23 mouse cellular contexts compared by ENCODE assay signal in genomic region chr1:187015673-187016072, GRCm38 (mm10). TPM values are rescaled to one million over a fixed set of nuclear protein-coding genes. Genes with fewer than 3 reads are reported as not detected.
A peak's percentile ranks its signal among the peaks of the same experiment; 100 is the strongest.
DNase-seq lines count a peak whose midpoint lies in the region; ATAC-seq and TF ChIP-seq lines count a peak whose summit lies in the region.
"Had no signal": no experiment of that assay in that cellular context is flagged by ENCODE, and none has a peak within 500 bp of the region (broad histone marks: within the 10 kb centered on the region; RNA-seq: fewer than 3 reads in every experiment).

No protein-coding gene starts in this region.

- TF ChIP-seq CTCF in C2C12 (IDR thresholded peaks at IDR 0.05; ENCODE audit: control insufficient read depth, insufficient read depth, insufficient read length), result no peak

- no peaks in the 10 kb centered on the region for H3K4me1 ChIP-seq in heart, embryonic 10.5 days
- no peaks in the 10 kb centered on the region for H3K4me1 ChIP-seq in embryonic facial prominence, embryonic 11.5 days (ENCODE audit: control insufficient read depth, insufficient read depth, low read length)
- H3K4me1 ChIP-seq: heart, embryonic 12.5 days; hindbrain, embryonic 15.5 days had no signal

- no peak overlapping the region for H3K27ac ChIP-seq in heart, embryonic 10.5 days
- no peak overlapping the region for H3K27ac ChIP-seq in embryonic facial prominence, embryonic 11.5 days (replicated peaks; ENCODE audit: low read depth, low read length)
- H3K27ac ChIP-seq: embryonic facial prominence, embryonic 15.5 days; forebrain, embryonic 10.5 days; heart, adult 2 months; hindbrain, embryonic 15.5 days had no signal

- no peak for ATAC-seq in embryonic facial prominence, embryonic 11.5 days (replicated peaks; ENCODE audit: insufficient number of reproducible peaks, low FRiP score, low TSS enrichment, low read depth)
- ATAC-seq: forebrain, embryonic 14.5 days; intestine, embryonic 16.5 days had no signal

- H3ac ChIP-seq in C2C12 (ENCODE audit: control insufficient read depth, insufficient read length, low read depth), result no peak overlapping the region

- H3K27me3 ChIP-seq in heart, embryonic 10.5 days (ENCODE audit: insufficient read depth, poor library complexity, severe bottlenecking), result no peaks in the 10 kb centered on the region
- H3K27me3 ChIP-seq in C2C12 (ENCODE audit: control insufficient read depth, insufficient read depth, insufficient read length), result no peaks in the 10 kb centered on the region
- no peaks in the 10 kb centered on the region for H3K27me3 ChIP-seq in embryonic facial prominence, embryonic 11.5 days (ENCODE audit: control insufficient read depth, insufficient read depth, low read length)
- H3K27me3 ChIP-seq: embryonic facial prominence, embryonic 15.5 days; heart, embryonic 12.5 days; hindbrain, embryonic 15.5 days had no signal

- DNase-seq in heart, embryonic 10.5 days (ENCODE audit: low spot score), result peak; percentile 47
- no peak for DNase-seq in heart, adult 18-20 months
- DNase-seq in embryonic facial prominence, embryonic 11.5 days (ENCODE audit: low spot score), result peak; percentile 26
- no peak for DNase-seq in urinary bladder, postnatal 10 days (ENCODE audit: low spot score)
- no peak for DNase-seq in right cerebral cortex, postnatal 14 days
- DNase-seq: adrenal gland, postnatal 10 days; B cell, adult 2 months; cerebellum, adult 11-12 months; cerebellum, adult 9-10 months; cerebellum, postnatal 25 days; gastrocnemius, postnatal 36 days; heart, adult 2 months; heart, postnatal 36 days had no signal

- WGBS in heart, embryonic 10.5 days, result 71% methylated on average over 1 of the region's 1 CpGs
- WGBS in embryonic facial prominence, embryonic 11.5 days, result 45% methylated on average over 1 of the region's 1 CpGs

- H3K79me2 ChIP-seq in C2C12 (ENCODE audit: control insufficient read depth, insufficient read depth), result no peaks in the 10 kb centered on the region

- no peaks in the 10 kb centered on the region for H3K79me3 ChIP-seq in C2C12 (ENCODE audit: low read depth)

- H3K9me3 ChIP-seq in heart, embryonic 10.5 days, result no peaks in the 10 kb centered on the region
- no peaks in the 10 kb centered on the region for H3K9me3 ChIP-seq in embryonic facial prominence, embryonic 11.5 days (replicated peaks; ENCODE audit: control insufficient read depth, low read length)
- H3K9me3 ChIP-seq: embryonic facial prominence, embryonic 15.5 days; forebrain, embryonic 10.5 days; heart, embryonic 12.5 days; hindbrain, embryonic 15.5 days had no signal

- no peak overlapping the region for H3K4me2 ChIP-seq in embryonic facial prominence, embryonic 11.5 days (ENCODE audit: low read depth, low read length)
- H3K4me2 ChIP-seq: embryonic facial prominence, embryonic 15.5 days; heart, embryonic 12.5 days; hindbrain, embryonic 15.5 days had no signal

- no peak overlapping the region for H3K9ac ChIP-seq in embryonic facial prominence, embryonic 11.5 days (replicated peaks; ENCODE audit: low read length)
- H3K9ac ChIP-seq: embryonic facial prominence, embryonic 15.5 days; heart, embryonic 12.5 days; hindbrain, embryonic 15.5 days had no signal

- no peaks in the 10 kb centered on the region for H3K36me3 ChIP-seq in heart, embryonic 10.5 days
- no peaks in the 10 kb centered on the region for H3K36me3 ChIP-seq in C2C12 (ENCODE audit: control insufficient read depth, insufficient read depth)
- no peaks in the 10 kb centered on the region for H3K36me3 ChIP-seq in embryonic facial prominence, embryonic 11.5 days (replicated peaks; ENCODE audit: control insufficient read depth, insufficient read depth, low read depth, low read length)
- H3K36me3 ChIP-seq: embryonic facial prominence, embryonic 15.5 days; forebrain, embryonic 10.5 days; heart, embryonic 12.5 days; hindbrain, embryonic 15.5 days had no signal

- H3K4me3 ChIP-seq in heart, embryonic 10.5 days, result no peak overlapping the region
- H3K4me3 ChIP-seq in C2C12 (ENCODE audit: insufficient read depth, poor library complexity, severe bottlenecking), result no peak overlapping the region
- H3K4me3 ChIP-seq in embryonic facial prominence, embryonic 11.5 days (ENCODE audit: low read depth, low read length), result no peak overlapping the region
- H3K4me3 ChIP-seq: embryonic facial prominence, embryonic 15.5 days; erythroblast, embryonic 14.5 days; forebrain, embryonic 10.5 days; heart, adult 2 months; heart, embryonic 12.5 days; hindbrain, embryonic 15.5 days had no signal

TF ChIP-seq in C2C12, 6 proteins besides CTCF, POLR2A, EP300 and RAD21:
- TF ChIP-seq CEBPB (IDR thresholded peaks at IDR 0.05; ENCODE audit: low read depth) (no peak), MYOD1 (IDR thresholded peaks at IDR 0.05; ENCODE audit: control insufficient read depth, insufficient read length, low read depth) (peak; percentile 86), USF1 (IDR thresholded peaks at IDR 0.05; ENCODE audit: low read depth) (no peak), MYOG (IDR thresholded peaks at IDR 0.05; ENCODE audit: control insufficient read depth, extremely low read depth, insufficient read length) (no peak), MAX (IDR thresholded peaks at IDR 0.05) (no peak)
TF ChIP-seq in C2C12: peak in this region for 1.

RNA-seq across cellular contexts. Expression of gene D1Pas1, which starts 48.5 kb away (rescaled TPM):
- polyA plus RNA-seq in heart, embryonic 10.5 days (2016; fragmentation: Nextera tagmentation; extraction: Ambion mirVana), result 0.45 and 0.67 TPM in 2 replicates
- under 1 TPM in 1 of 2 experiments, not detected in 1; 0.08 TPM for total RNA-seq in heart, adult 18-20 months (2021)
- polyA plus RNA-seq in C2C12 (2012; fragmentation: generic; extraction: Trizol), result not detected
- polyA plus RNA-seq in embryonic facial prominence, embryonic 11.5 days (2014; fragmentation: Nextera tagmentation; extraction: Ambion mirVana), result 0.33 TPM in 1 of 2 replicates, not detected in the other
- total RNA-seq: adrenal gland, postnatal 10 days; gastrocnemius, adult 8-10 months; gastrocnemius, postnatal 36 days; heart, postnatal 36 days; MEL had no signal
- polyA plus RNA-seq: erythroblast, embryonic 14.5 days; forebrain, embryonic 10.5 days; heart, adult 2 months had no signal

Comparison
In these comparisons a context has a peak if more than half of its experiments do, and no peak if none do; other contexts are left out.
1. DNase-seq: peak in heart, embryonic 10.5 days (single experiment) and embryonic facial prominence, embryonic 11.5 days (single experiment); none in heart, adult 18-20 months (0 of 2), urinary bladder, postnatal 10 days (single experiment) and right cerebral cortex, postnatal 14 days (single experiment).